Mouse (Mus musculus) T-helper 17 cell (primary cell): ENCODE measurements around the gene Gm43064.

ENCODE experiments used
- in situ Hi-C, 2 experiments: fragments of 300-600 bp; cut with MboI, MseI; formaldehyde crosslinking; loops; 1 replicate in 1 of 2; 2 replicates in 1 of 2; pipeline ENCODE4 v1.15.1; 2025; ENCODE audit warnings: high pct_unique_total_duplicates in 2 of 2

Gene Gm43064

DNA sequence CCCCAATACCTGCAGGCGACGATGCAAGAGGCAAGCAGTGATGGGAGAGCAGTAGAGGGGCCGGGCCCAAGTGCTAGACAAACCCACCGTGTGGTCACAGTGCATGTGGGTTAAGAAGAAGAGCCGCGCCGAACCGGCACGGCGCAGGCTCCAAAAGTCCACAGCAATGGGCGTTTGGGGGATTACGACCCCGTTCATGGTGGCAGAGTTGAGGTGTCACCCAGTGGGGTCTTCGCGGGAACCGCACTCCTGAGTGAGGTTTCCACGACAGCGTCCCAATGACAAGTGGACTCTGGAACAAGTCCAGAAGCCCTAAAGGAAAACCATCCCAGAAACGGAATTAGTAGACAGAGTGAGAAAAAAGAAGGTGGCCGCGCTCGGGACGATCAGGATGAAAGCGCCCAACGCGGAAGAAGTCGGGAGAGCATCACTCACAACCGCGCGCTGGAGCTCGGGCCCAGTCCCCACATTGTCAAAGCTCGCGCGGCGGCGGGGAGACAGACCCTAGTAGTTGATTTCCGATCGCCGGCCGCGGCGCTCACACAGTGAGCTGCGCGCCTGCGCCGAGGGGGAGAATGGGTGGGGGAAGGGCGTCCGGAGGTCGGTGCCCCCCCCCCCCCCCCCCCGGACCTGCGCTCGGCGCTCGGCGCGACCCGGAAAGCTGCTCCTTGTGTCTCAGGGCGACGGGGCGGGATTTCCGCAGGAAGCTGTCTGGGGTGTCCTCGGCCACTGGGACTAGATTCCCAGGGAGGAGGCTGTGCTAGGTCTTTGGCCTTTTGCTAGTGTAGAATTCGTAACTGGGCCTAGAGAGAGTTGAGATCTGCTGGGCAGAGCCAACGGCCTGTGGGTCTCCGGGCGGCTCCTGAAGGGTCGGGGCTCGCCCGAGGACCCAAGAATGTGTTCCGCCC lies at the start of gene Gm43064, which contains the start of the genes Dclre1b and Ap4b1:
TSS of gene Gm43064 (plus strand) at position 683 of the 908 bp plus-strand sequence.
TSS of gene Dclre1b (minus strand) at position 554 of the 908 bp plus-strand sequence.
TSS of gene Ap4b1 (plus strand) at position 630 of the 908 bp plus-strand sequence.
- in situ Hi-C loops: no loop called here

DNA sequence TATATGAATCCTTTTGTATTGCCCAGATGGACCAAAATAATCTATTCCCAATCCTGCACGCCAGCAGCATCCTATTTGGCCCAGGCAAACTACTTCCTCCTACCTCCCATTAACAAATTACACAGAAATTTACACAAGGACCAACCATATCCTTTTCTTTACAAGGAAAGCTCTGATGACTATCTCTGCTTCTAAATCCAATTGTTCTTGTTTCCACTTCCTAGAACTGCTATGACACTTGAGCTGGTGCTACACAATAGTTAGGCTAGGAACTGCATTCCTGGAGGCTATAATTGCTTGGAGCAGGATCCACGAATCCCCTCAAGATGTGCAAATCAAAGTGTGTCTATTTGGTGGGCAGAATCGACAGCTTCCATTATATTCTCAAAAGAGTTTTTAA lies 42.6 kb upstream of the Gm43064 start:
- in situ Hi-C loops: no loop called here

DNA sequence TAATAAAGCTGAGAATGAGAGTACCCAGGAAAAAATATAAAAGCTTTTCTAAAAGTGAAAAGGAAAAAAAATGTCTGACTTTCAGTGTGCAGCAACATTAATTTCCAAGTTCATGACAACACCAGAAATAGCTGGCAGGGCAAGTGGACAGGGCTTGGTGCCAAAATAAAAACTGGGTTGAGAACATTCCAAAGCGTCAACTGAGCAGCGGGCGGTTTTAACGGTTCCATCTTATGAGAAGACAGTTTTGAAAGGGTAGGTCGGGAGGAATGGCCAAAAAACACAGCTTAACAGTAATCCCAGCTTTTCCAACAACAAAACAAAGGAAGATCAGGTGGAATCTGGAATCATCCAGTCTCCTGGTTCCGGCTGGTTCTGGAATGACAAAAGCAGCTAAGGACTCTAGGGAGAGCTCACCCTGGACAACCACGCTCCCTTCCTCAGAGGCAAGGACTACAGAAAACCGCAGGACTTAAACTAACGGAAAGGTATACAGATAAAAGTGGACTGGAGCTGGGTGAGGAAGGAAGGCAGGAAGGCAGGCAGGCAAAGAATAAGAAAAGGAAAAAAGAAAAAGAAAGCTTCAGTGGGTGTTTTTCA lies 37.7 kb upstream of the Gm43064 start:
- in situ Hi-C loops: no loop called here

- in situ Hi-C loops: no loop called here
These were observed 36.5 kb upstream of the Gm43064 start for GRCm38 (mm10) chr3:103772846-103773245.

- in situ Hi-C loops: no loop called here
These were observed 35.9 kb upstream of the Gm43064 start for GRCm38 (mm10) chr3:103773508-103773907.

- in situ Hi-C loops: no loop called here
These were observed 35.4 kb upstream of the Gm43064 start for GRCm38 (mm10) chr3:103774009-103774408.

- in situ Hi-C loops: loop anchor here in 1 of 2 experiments (5.0 kb wide), 1 partner anchor 491 kb away; no protein-coding TSS in a partner anchor
These were observed 31.4 kb upstream of the Gm43064 start for GRCm38 (mm10) chr3:103777940-103778339.

DNA sequence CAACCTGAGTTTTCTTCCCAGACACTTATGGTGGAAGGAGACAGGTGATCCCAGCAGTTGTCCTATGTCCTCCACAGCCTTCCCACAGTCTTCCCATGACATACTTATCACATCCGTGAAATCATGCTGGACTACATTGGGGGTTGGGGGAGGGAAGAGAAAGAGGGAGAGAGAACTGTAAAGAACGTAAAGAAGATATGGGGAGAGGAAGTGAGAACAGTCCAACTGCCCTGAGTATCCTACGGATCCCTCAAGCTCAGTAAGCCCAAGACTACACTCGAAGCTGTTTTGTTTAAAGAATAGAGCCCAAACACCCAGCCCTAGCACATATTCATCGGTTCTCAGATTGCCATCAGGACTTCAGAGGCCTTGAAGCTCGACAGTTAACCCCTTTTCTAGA lies 30.7 kb upstream of the Gm43064 start:
- in situ Hi-C loops: loop anchor here in 1 of 2 experiments (5.0 kb wide), 1 partner anchor 491 kb away; no protein-coding TSS in a partner anchor

DNA sequence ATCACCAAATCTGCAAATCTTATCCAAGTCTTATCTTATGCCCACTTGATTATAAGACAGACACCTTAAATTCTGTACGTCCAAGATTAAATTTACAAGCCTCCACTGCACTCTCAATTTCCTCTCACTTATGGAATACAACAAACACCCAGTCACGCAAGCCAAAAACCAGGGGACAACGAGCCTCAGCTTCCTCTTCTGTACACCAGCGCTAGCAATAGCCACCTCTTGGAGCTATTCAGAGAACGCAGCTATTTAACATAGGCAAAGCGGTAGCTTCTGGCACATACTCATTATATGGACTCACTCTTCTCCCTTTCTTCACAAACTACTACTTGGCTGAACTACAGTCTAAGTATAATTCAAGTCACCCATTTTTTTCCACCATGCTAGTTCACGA lies 30.2 kb upstream of the Gm43064 start:
- in situ Hi-C loops: loop anchor here in 1 of 2 experiments (5.0 kb wide), 1 partner anchor 492 kb away; no protein-coding TSS in a partner anchor

- in situ Hi-C loops: no loop called here
These were observed 29.1 kb upstream of the Gm43064 start for GRCm38 (mm10) chr3:103780271-103780670.

DNA sequence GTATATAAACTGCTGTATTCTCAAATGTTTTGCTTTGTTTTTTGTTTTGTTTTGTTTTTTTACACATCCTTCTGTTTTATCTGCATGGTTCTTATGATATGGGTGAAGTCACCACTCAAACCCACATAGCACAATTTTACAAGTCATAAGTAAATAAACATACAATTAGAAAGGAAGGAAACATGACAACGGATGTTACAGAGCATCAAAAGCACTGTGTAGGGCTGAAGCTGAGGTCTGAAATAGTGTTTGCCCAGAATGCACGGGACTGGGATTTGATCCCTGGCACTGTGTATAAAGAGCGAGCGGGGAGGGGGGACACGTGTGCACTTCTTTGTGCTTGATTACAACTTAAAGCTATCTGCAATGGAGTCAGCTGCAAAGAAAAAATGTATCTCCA lies 28.6 kb upstream of the Gm43064 start:
- in situ Hi-C loops: no loop called here

GRCm38 (mm10) chr3:103782844-103783609 lies 26.3 kb upstream of the Gm43064 start:
- in situ Hi-C loops: no loop called here

DNA sequence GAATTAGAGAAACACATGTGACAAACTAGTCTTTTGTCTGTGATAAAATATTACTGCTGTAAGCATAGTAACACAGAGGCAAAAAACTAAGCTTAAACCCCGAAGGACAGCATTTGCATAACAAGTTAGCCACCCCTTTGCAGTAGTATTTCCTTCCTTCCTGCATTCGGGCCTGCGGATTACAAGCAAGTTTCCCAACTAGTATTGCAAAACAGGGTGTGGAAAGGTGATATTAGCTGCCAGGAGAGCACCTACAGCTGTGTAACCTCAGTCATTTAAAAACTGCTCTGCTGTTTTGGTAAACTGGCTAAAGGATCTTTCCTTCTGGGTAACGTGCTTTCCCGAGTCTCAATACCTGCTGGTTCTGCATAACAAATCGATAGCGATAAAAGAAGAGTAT lies 22.1 kb upstream of the Gm43064 start:
- in situ Hi-C loops: no loop called here

- in situ Hi-C loops: no loop called here
These were observed 20.3 kb upstream of the Gm43064 start for GRCm38 (mm10) chr3:103789096-103789495.

- in situ Hi-C loops: loop anchor here (5.0 kb wide), 2 partner anchors 67 to 82 kb away; partner anchors contain the start of gene Ptpn22 (in 1 of the 2)
These were observed 19.5 kb upstream of the Gm43064 start for GRCm38 (mm10) chr3:103789891-103790345.

DNA sequence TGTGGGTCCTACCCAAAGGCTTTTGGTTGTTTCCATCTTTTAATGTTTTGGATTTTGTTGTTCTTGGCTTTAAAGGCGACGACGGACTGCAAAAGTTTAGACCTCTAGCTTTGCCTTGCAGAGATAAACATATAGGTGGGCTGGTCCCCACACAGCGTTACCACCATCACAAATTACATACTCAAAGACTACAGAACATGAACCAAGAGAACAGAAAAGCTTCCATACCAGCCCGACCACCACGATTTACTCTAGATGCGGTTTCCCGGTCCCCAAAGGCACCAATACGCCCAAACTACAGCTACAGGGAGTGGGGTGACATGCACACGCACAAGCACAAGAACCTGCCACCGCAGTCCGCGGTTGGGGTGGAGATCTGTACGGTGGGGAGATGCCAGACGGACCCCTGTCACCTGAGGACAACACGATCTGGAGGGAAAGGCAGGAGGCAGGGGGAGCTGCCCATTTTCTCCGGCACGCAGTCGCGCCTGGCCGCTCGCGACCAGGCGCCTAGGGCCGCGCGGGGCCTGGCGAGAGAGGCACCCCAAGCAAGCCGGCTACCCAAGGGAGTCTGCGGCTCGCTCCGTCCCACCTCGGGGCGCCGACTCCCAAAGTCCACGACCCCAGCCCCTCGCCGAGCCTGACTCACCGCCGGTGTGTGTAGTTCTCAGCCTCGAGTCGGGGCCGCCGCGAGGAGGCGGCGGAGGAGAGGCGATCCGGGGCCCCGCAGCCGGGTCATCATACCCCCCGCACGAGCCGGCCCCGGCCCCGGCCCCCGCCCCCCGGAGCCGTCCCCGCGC lies 18.8 kb upstream of the Gm43064 start:
- in situ Hi-C loops: loop anchor here (5.0 kb wide), 2 partner anchors 67 to 82 kb away; partner anchors contain the start of gene Ptpn22 (in 1 of the 2)

GRCm38 (mm10) chr3:103791230-103792110 lies 17.9 kb upstream of the Gm43064 start, which contains the start of gene Hipk1:
TSS of gene Hipk1 (minus strand) at chr3:103791563.
- in situ Hi-C loops: loop anchor here (5.0 kb wide), 2 partner anchors 66 to 81 kb away; partner anchors contain the start of gene Ptpn22 (in 1 of the 2)

DNA sequence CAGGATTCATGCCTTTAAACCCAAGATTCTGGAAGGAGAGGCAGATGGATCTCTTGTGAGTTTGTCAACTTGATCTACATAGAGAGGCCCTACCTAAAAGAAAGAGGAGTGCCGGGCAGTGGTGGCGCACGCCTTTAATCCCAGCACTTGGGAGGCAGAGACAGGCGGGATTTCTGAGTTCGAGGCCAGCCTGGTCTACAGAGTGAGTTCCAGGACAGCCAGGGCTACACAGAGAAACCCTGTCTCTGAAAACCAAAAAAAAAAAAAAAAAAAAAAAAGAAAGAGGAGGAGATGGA lies 17.3 kb upstream of the Gm43064 start:
- in situ Hi-C loops: loop anchor here (5.0 kb wide), 2 partner anchors 65 to 80 kb away; partner anchors contain the start of gene Ptpn22 (in 1 of the 2)

DNA sequence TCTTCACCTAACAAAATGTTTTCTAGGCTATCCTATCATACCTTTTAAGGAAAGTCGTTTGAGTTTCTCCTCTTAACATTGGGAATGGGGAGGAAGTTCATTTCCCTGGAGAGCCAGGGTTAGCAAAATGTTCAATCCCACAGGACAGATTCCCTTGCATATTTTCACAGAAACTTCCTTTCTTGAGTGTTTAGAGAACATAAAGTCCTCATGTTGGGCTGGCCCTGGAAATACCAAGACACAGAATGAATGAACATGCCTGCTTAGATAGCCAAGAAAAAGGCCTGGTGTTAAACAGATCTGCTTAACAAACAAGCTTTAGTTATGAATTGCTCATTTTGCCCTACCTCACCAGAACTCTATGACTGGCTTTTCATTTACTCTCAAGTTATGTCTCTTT lies 16.8 kb upstream of the Gm43064 start:
- in situ Hi-C loops: loop anchor here (5.0 kb wide), 2 partner anchors 65 to 80 kb away; partner anchors contain the start of gene Ptpn22 (in 1 of the 2)
